Mouse (Mus musculus) ZHBTc4 (cell line): ENCODE measurements around the gene Gm20388.

ENCODE experiments used
- DNase-seq: peaks from one replicate; pipeline ENCODE4 v3.0.0-alpha.2; 2011; ENCODE audit warnings: low read depth, low spot score

The Gm20388 gene

DNA sequence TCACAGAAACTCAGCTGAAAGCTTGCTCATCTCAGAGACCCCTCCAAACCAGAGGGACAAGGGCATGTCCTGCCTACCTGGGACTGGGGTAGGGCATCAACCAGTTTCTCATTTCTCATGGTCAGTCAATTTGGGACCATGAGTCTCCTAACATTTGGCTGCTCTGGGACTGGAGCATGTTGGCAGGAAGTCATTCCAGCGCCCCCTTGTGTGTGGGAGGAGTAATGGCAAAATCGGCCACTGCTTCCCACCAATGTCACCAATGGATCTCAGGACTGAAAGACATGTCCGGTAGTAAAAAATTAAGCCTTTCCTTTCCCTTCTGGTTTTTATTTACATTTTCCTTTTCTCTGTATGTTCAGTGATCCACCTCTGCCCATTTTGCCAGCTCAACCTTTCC, 1318.3 kb downstream of the Gm20388 start:
- peak; percentile 77 for DNase-seq

DNA sequence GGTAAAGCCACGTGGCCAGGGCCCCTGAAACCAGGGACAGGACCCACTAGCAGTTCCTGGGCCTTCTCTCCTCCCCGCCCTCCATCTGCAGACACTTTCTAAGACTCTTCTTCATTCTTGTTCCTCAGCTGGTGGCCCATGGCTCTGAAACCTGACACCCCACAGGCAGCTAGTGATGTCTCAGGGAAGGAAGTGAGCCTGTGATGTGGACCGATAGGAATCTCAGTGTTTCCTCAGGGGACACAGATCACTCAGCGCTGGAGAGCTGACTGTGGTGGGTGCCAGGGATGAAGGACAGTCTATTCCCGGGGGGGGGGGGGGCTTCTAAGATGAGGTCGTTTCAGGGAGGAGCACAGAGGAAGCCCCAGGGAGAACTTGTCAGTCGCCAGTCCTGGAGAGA, 1318.9 kb downstream of the Gm20388 start:
- peak; percentile 35 for DNase-seq

DNA sequence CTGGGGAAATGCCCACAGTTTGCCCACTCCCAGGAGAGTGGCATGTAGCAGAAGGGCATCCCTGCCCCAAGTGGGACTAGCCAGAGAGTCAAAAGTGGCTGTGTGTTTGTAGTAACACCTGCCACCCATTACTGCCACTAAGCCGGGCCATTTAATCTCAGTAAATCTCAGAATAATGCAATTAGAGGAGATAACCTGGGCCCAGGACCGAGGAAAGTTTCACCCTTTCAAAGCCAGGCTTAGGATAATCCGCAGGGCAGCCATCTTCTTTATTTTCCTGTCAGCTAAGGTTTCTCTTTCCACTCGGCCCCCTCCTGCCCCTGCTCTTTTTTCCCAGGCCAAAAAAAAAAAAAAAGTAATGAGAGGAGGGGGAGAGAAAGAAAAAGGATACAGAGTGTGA, 1322.6 kb downstream of the Gm20388 start:
- DNase-seq = no peak

DNA sequence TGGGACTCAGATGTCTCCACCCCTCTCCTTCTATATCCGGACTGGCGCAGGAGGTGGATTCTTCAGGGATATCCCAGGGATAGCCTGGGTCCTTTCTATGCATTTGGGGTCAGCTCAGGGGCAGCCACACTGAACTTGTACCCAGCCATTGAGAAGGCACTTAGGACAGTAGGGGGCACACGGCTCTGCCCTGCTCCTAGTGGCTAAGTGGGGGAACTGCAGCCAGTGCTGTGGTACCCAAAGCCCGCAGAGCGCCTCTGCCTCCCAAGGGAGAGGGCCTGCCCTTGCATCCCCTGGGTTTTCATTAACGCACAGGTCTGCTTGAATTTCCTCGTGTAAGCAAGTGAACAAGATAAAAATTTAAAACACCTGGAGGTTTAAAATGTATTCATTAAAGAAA, 1324.3 kb downstream of the Gm20388 start:
- peak; percentile 64 for DNase-seq

DNA sequence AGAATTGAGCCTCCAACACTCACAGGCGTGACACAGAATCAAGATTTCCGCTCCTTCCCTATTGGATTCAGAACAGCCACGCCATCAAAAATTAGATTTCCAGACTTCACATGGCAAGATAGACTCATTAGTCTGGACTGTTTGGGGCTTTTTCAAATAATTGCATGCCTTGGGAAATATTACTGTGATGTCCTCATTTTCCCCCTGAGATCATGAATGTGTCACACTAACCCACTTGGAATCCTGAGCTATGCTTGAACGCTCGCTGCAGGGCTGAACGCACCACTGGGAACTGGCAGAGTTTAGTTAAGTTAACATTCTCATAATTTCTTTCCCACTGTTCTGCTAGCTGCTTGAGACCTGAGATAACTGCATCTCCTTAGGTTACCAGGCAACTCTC, 1329.0 kb downstream of the Gm20388 start:
- no peak for DNase-seq

DNA sequence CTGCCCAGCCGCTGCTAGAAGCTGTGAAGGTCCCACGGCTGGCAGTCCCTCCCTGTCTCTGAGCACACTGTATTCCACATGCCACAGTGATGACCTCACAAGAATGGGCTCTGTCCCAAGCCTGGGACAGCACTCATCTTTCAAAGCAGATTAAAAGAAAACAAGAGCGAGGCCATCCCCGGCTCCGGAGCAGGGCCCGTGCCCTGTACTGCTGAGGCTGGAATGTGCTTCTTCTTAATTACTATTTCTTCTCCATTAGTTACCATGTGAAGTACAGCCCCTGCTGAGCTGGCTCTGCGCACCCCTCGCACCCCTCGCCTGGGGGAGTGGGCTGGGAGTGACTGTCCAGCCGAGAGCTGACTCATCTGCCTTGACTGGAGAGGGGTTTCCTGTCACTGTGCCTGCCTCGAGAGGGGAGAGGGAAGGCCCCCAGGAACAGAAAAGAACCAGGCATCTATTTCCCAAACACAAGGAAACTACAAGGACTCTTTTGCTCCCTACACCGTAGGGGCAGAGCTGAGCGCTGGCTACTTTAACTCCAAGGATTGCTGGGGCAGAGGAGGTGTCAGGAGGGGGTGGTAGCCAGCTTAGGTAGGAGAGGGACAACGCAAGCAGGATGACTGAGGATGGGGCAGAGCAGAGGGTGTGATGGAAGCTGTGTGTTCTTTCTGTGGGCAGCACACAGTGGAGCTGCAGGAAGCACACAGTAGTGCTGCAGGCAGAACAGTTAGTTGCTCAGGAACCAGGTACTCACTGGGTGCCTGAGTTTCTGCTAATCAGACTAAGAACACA, 1331.3 kb downstream of the Gm20388 start:
- DNase-seq = no peak

DNA sequence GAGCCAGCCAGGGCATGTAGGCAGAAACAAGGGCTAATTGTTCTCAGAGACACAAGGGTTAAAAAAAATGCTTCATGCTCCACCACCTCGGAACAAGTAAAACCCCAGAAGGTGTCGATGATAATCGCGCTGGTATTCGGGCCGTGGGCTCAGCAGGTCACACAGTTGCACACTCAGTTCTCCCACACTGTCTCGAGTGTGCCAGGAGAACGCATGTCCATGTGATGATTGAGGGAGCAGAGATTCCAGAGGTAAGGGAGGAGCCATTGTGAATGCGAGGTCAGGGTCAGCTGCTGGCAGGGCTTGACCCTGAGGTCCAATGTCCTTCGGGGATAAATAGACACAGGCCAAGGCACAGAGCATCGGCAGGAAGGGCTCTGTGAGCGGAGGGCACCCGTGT, 1332.0 kb downstream of the Gm20388 start:
- DNase-seq = no peak

DNA sequence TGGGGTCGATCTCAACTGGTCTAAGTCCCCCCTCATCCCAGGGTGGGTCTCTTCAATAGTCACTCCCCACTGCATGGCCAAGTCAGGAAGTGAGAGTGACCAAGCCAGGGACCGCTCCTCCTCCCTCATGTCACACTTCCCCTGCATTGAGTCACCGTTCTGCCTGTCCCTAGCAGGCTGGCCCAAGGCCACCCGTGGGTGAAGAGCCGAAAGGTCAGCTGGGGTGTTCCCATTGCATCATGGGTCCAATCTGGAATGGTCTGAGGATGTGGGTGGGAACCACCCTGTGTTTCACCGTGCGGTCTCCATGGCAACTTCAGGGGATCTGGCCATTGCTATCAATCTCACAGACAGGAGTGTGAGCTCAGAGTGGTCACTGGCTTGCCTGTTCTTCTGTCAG, 1338.2 kb downstream of the Gm20388 start:
- DNase-seq = no peak

DNA sequence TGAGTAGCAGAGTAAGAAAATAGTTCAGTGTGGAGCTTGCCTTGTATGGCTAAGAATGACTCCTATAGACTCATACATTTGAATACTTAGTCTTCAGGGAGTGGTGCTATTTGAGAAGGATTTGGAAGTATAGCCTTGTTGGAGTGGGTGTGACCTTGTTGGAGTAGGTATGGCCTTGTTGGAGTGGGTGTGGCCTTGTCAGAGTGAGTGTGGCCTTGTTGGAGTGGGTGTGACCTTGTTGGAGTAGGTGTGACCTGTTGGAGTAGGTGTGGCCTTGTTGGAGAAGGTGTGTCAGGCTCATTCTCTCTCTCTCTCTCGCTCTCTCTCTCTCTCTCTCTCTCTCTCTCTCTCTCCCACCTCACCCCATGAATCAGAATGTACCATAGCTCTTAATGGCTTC, 1338.8 kb downstream of the Gm20388 start:
- peak; percentile 54 for DNase-seq

DNA sequence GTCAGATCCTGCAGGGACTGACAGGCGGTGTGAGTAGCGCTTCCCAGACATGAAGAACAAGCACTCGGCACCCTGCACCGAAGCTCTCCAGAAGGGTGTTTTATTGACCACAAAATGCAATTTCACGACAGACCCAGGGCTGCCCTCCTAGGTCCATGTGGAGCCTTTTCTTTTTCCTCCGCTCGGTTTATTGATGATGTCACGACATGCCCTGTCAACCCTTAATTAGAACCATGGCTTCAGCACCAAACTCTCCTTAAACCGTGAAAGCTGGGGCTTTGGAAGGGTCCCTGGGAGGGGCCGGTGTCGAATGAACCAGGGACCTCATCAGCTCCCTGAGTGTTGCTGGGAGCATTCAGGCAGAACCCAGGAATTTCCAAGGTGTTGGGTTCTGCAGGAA, 1340.4 kb downstream of the Gm20388 start:
- DNase-seq = no peak

DNA sequence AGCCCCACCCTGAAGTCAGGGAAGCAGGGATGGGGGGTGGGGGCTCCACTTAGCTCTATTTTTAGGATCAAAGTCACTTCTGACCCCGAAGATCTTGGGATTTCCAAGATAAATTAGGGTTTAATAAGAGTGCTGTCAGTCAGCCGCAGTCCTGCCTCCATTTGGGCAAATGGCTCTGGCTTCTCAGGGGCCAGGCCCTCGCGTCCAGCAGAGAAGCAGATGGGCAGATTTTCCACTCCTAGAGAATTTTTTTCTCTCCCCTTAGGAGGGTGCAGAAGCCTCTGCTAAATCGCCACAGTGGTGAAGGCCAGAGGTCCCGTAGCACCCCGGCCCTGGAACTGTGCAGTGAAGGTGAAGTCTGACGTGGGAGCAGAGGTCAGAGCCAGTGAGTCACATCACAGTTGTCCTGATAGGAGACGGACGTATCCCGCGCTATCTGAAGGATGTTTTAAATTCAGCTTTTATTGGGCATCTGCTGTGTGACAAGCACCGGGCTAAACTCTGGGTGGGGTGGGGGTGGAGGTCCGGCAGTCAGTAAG, 1345.2 kb downstream of the Gm20388 start:
- DNase-seq = no peak

DNA sequence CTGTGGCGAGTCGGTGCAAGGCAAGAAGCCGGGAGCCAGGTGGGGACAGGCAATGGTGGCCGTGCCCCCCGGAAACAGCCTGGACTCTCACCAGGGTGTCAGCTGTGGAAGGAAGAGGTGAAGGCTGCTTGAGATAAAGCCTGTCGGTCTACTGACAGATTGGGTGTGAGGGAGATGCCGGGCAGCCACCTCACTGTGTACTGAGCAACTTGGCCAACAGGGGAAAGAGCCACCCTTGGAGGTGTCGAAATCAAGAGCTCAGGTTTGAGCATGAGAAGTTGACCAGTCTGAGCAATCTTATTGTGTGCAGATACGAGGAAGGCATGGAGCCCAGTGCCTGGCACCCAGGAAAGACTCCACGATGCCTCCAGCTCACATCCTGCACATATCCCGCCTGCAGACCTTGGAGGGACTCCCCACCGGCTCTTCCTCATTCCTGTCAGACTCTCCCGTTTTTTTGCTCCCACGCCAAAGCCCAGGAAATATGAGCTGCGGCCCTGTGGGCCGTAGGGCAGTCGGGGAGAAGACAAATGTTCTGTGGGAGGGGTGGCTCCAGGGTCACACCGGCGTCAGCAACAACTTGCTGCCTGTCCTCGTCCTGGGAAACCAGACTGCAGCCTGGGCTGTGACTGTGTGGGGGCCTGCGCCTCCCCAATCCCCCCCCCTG, 1347.6 kb downstream of the Gm20388 start:
- DNase-seq = no peak

DNA sequence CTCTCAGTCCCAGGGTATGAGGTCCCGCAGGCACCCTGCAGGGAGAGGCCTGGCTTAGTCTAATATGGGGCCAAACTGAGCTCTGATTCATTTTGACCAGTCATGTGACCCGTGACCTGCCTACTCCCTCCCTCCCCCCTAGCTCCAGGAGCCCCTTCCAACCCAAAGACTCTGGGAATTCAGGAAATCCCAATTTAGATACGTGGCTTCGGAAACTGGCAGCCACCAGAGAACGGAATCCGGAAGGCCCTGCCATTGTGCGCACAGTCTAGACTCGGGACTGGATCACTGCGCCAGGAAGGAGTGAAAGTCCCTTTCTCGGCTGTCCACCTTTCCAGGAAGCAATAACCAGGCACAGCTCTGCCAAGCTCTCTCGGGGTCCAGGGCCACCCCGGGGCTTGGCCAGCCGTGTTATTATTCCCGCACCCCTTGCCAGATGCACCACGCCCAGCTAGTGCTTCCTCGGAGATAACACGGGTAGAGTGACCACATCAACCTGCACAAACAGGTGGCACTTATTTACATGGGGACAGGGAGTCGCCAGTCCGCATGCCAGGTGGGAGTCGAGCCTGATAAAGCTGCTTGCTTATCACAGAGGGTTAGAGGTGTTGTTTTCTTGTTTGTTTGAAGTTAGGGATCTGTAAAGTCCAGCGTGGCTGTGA, 1352.2 kb downstream of the Gm20388 start:
- DNase-seq = no peak

DNA sequence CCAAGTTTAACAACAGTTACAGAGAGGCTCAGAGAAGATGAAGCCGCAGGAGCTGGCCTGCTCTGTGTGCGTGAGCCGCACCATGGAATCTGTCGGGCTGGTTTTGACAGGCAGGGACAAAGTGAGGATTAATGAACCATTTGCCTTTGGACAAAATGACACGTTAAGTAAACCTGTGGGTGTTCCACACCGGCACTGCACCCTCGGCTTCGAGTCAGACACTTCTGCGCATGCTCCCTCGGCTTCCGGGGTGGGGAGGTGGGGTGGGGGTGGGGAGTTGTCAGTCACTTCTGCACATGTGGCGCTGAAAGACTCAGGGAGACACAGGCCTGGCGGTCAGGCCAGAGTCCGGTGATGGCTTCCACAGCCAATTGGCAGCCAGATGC, 1352.7 kb downstream of the Gm20388 start:
- DNase-seq = peak; percentile 28

DNA sequence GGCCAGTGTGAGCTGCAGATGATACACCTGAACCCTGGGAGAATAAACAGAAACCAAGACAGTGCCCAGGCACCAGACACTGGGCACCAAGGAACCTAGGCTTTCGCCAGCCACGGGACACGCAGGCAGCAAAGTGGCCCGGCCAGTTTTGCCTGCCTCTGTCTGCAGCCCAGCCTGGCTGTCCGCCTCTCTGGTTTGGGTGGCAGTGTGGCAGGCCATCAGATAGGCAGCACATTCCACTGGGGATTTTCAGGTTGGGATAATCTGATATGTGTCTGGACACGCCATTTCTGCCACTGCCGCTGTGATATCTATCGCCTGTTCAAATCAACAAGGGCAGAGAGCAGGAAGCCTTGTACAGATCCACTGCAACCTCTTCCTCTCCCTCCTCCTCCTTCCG, 1353.6 kb downstream of the Gm20388 start:
- DNase-seq = no peak

DNA sequence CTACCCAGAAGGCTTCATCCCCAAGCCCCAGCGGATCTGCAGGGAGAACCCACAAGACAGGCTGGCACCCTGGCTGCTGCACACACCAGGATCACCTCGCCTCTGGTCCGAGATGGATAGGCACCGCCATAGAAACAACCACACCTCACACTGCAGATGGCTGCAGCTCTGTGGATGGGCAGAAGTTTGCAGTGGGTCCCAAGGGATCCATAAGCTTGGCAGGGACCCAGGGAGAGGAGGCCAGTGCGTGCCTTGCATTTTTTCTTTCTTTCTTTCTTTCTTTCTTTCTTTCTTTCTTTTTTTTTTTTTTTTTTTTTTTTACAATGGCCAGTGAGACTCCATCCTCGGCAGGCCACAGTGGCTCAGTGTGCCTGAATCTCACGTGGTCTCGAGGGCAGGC, 1360.9 kb downstream of the Gm20388 start:
- no peak for DNase-seq

DNA sequence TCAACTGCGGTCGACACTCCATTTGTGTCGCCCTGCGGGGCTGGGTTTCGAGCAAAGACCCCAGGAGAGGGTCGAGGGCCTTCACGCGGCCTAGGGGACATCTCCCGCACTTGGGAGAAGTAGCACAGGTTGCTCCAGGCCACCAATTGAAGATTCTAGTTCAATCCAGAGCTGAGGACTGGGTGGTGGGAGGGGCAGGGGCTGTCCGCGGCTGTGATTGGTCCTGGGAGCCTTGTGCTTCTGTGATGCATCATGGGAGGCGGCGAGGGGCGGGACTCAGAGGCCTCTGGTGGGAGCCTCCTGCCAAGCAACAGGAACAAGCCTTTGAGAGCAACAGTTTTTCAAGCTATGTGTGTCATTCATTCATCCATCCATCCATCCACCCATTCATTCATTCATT, 1362.6 kb downstream of the Gm20388 start:
- peak; percentile 94 for DNase-seq

DNA sequence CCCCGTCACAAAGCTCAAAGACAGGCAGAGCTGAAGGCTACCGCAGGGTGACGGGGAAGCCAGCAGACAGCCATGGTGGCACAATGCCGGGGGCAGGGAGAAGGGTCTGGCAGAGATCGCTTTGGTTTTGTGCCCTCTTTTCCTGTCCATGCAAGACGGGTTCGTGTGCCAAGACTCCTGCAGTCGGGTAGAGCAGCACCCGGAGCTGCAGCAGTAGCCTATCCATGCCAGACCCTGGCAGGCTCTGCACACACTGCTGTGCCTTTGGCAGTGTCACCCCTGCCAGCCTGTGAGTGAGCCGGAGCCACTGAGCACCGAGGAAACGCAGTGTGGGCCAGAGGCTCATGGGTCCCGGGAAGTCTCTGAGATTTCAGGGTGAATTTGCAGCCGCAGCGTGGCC, 1363.0 kb downstream of the Gm20388 start:
- DNase-seq = no peak

DNA sequence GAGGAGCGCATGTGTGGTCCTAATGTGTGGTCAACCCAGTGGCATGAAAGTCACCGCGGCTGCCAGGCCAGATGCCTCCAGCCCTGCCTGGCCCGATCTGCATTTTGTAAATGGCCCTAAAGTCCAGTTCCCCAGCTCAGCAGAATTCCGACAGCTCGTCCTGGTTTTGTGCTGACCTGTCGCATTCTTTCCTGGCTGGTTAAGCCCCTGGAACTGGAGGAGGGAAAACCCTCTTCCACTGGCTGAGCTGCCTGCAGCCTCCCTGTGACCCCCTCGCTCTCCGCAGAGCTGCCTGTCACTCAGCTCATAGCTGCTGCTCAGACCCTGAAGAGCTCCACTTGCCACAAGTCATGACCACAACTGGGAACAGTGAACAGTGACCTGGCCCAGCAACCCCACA, 1369.8 kb downstream of the Gm20388 start:
- DNase-seq = no peak

DNA sequence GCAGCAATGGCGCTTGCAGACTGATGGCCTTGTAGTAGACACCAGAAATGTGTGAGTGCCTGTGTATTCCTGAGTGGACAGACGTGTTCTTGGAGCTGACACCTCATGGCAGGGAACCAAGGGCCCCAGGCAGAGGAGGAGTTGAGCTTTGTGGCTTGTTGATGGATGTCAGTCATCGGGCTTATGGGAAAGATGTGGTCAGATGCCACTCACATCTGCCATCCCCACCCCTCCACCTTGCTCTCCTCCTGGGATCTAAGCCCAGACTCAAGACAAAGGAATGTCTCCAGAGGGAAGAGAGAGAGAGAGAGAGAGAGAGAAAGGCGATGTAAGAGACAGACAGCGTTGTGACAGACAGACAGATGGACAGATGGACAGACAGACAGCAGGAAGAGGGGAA, 1378.7 kb downstream of the Gm20388 start:
- DNase-seq = no peak

DNA sequence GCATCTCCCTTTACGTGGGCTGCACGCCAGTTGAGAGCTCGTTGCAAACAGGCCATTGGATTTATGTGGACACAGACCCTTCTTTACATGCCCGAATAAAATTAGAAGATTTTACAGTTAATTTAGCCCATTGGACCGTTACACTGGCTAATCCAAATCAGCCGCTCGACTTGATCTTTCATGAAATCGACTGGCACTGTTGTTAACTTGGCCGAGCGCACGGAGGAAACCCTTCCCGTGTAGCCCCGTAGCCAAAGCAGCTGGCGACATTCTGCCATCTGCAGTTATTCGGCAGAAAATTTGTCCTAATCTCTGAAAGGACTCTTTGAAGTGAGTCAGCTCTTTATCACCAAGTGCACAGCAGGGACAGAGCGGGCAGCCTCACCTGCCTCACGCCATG, 1379.9 kb downstream of the Gm20388 start:
- DNase-seq = no peak

DNA sequence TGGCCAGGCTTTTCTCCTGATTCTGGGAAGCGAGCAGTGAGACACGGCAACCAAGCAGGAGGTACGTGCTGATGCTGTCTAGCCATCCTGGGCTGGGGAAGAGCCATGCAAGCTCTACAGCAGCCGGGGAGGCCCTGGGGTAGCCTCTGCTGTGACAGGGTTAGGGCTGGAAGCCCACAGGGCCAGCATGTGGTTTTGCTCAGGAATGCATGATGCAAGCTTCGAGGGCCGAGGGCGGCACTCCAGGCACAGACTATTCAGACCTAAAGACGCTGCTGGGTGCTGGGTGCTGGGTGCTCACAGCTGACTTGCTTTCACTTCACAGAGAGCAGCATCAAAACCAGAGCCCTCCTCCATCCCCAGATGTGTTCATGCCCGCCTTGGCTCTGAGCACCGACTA, 1382.8 kb downstream of the Gm20388 start:
- DNase-seq = no peak
